Mouse (Mus musculus): ENCODE results near the gene Atp2a3. TPM values are rescaled to one million over a fixed set of nuclear protein-coding genes. Genes with fewer than 3 reads are reported as not detected.

The Atp2a3 gene
- polyA plus RNA-seq, 1 experiment from 2014 or later = 1.8 TPM

- Histone ChIP-seq H3K27me3 (replicated peaks; ENCODE audit: control insufficient read depth, insufficient read depth, low read length) (no peaks in the 10 kb centered on the region), H3K36me3 (ENCODE audit: control insufficient read depth, insufficient read depth, low read length) (no peaks in the 10 kb centered on the region), H3K27ac (ENCODE audit: low read depth, low read length) (no peak overlapping the region), H3K9ac (ENCODE audit: low read depth, low read length) (no peak overlapping the region), H3K4me1 (ENCODE audit: control insufficient read depth, insufficient read depth, low read depth, low read length) (no peaks in the 10 kb centered on the region), H3K9me3 (ENCODE audit: control insufficient read depth, low read length) (no peaks in the 10 kb centered on the region), H3K4me3 (ENCODE audit: low read length) (no peak overlapping the region), H3K4me2 (ENCODE audit: low read length) (no peak overlapping the region)
- 82% methylated on average over 1 of the region's 1 CpGs for WGBS
- ATAC-seq = no peak
Observed at GRCm38 (mm10) chr11:72953116-72953439, 7.9 kb upstream of the Atp2a3 start.

GRCm38 (mm10) chr11:72953440-72954151 lies 7.4 kb upstream of the Atp2a3 start:
- Histone ChIP-seq H3K9me3 (ENCODE audit: control insufficient read depth, low read length) (no peaks in the 10 kb centered on the region), H3K4me3 (ENCODE audit: low read length) (no peak overlapping the region), H3K27me3 (replicated peaks; ENCODE audit: control insufficient read depth, insufficient read depth, low read length) (no peaks in the 10 kb centered on the region), H3K4me2 (ENCODE audit: low read length) (no peak overlapping the region), H3K36me3 (ENCODE audit: control insufficient read depth, insufficient read depth, low read length) (no peaks in the 10 kb centered on the region), H3K4me1 (ENCODE audit: control insufficient read depth, insufficient read depth, low read depth, low read length) (no peaks in the 10 kb centered on the region), H3K27ac (ENCODE audit: low read depth, low read length) (no peak overlapping the region), H3K9ac (ENCODE audit: low read depth, low read length) (no peak overlapping the region)
- WGBS = 91% methylated on average over 4 of the region's 4 CpGs
- no peak for ATAC-seq

GRCm38 (mm10) chr11:72954216-72954615 lies 6.8 kb upstream of the Atp2a3 start:
- H3K27ac ChIP-seq (ENCODE audit: low read depth, low read length) = no peak overlapping the region

GRCm38 (mm10) chr11:72955339-72955974 lies 5.5 kb upstream of the Atp2a3 start:
- Histone ChIP-seq H3K4me3 (ENCODE audit: low read length) (no peak overlapping the region), H3K27ac (ENCODE audit: low read depth, low read length) (no peak overlapping the region), H3K27me3 (replicated peaks; ENCODE audit: control insufficient read depth, insufficient read depth, low read length) (peaks cover 15% of the 10 kb centered on the region), H3K9ac (ENCODE audit: low read depth, low read length) (no peak overlapping the region), H3K9me3 (ENCODE audit: control insufficient read depth, low read length) (no peaks in the 10 kb centered on the region), H3K36me3 (ENCODE audit: control insufficient read depth, insufficient read depth, low read length) (no peaks in the 10 kb centered on the region), H3K4me1 (ENCODE audit: control insufficient read depth, insufficient read depth, low read depth, low read length) (no peaks in the 10 kb centered on the region), H3K4me2 (ENCODE audit: low read length) (no peak overlapping the region)
- 74% methylated on average over 5 of the region's 5 CpGs for WGBS
- ATAC-seq = no peak

More at GRCm38 (mm10) chr11:72954216-72954615, 6.8 kb upstream of the Atp2a3 start:
- no peaks in the 10 kb centered on the region for H3K4me1 ChIP-seq (ENCODE audit: control insufficient read depth, insufficient read depth, low read depth, low read length)
- no peak for ATAC-seq
- H3K27me3 ChIP-seq (replicated peaks; ENCODE audit: control insufficient read depth, insufficient read depth, low read length) = peaks cover 2% of the 10 kb centered on the region
- no peak overlapping the region for H3K4me2 ChIP-seq (ENCODE audit: low read length)
- no peaks in the 10 kb centered on the region for H3K36me3 ChIP-seq (ENCODE audit: control insufficient read depth, insufficient read depth, low read length)
- no peaks in the 10 kb centered on the region for H3K9me3 ChIP-seq (ENCODE audit: control insufficient read depth, low read length)
- H3K4me3 ChIP-seq (ENCODE audit: low read length) = no peak overlapping the region
- no peak overlapping the region for H3K9ac ChIP-seq (ENCODE audit: low read depth, low read length)
- 88% methylated on average over 4 of the region's 4 CpGs for WGBS

- Histone ChIP-seq H3K27ac (ENCODE audit: low read depth, low read length) (no peak overlapping the region), H3K36me3 (ENCODE audit: control insufficient read depth, insufficient read depth, low read length) (no peaks in the 10 kb centered on the region), H3K9me3 (ENCODE audit: control insufficient read depth, low read length) (no peaks in the 10 kb centered on the region), H3K9ac (ENCODE audit: low read depth, low read length) (no peak overlapping the region), H3K4me1 (ENCODE audit: control insufficient read depth, insufficient read depth, low read depth, low read length) (peaks cover 6% of the 10 kb centered on the region), H3K4me2 (ENCODE audit: low read length) (no peak overlapping the region), H3K27me3 (replicated peaks; ENCODE audit: control insufficient read depth, insufficient read depth, low read length) (peaks cover 29% of the 10 kb centered on the region), H3K4me3 (ENCODE audit: low read length) (no peak overlapping the region)
- no peak for ATAC-seq
- 45% methylated on average over 2 of the region's 2 CpGs for WGBS
Observed at GRCm38 (mm10) chr11:72957318-72957717, 3.7 kb upstream of the Atp2a3 start.

- 16% methylated on average over 15 of the region's 15 CpGs for WGBS
- Histone ChIP-seq H3K27ac (ENCODE audit: low read depth, low read length) (no peak overlapping the region), H3K9ac (ENCODE audit: low read depth, low read length) (no peak overlapping the region), H3K4me1 (ENCODE audit: control insufficient read depth, insufficient read depth, low read depth, low read length) (peaks cover 6% of the 10 kb centered on the region), H3K4me3 (ENCODE audit: low read length) (no peak overlapping the region), H3K4me2 (ENCODE audit: low read length) (no peak overlapping the region), H3K9me3 (ENCODE audit: control insufficient read depth, low read length) (no peaks in the 10 kb centered on the region), H3K36me3 (ENCODE audit: control insufficient read depth, insufficient read depth, low read length) (no peaks in the 10 kb centered on the region), H3K27me3 (replicated peaks; ENCODE audit: control insufficient read depth, insufficient read depth, low read length) (peaks cover 36% of the 10 kb centered on the region)
- ATAC-seq = no peak
Observed at GRCm38 (mm10) chr11:72959924-72960679, 867 bp upstream of the Atp2a3 start.

- WGBS = 4% methylated on average over 15 of the region's 15 CpGs
- ATAC-seq = no peak
- peak overlapping the region; percentile 28 for H3K4me3 ChIP-seq (ENCODE audit: low read length)
Observed at GRCm38 (mm10) chr11:72960723-72961071, 272 bp upstream of the Atp2a3 start.

GRCm38 (mm10) chr11:72962378-72962777 lies 1.4 kb downstream of the Atp2a3 start:
- H3K27me3 ChIP-seq (replicated peaks; ENCODE audit: control insufficient read depth, insufficient read depth, low read length) = peaks cover 36% of the 10 kb centered on the region
- no peak overlapping the region for H3K9ac ChIP-seq (ENCODE audit: low read depth, low read length)
- no peak overlapping the region for H3K4me3 ChIP-seq (ENCODE audit: low read length)
- no peaks in the 10 kb centered on the region for H3K36me3 ChIP-seq (ENCODE audit: control insufficient read depth, insufficient read depth, low read length)
- H3K4me1 ChIP-seq (ENCODE audit: control insufficient read depth, insufficient read depth, low read depth, low read length) = peaks cover 6% of the 10 kb centered on the region
- H3K9me3 ChIP-seq (ENCODE audit: control insufficient read depth, low read length) = no peaks in the 10 kb centered on the region
- no peak for ATAC-seq
- no peak overlapping the region for H3K4me2 ChIP-seq (ENCODE audit: low read length)
- H3K27ac ChIP-seq (ENCODE audit: low read depth, low read length) = no peak overlapping the region
- WGBS = 72% methylated on average over 2 of the region's 2 CpGs

More at GRCm38 (mm10) chr11:72960723-72961071, 272 bp upstream of the Atp2a3 start:
- peaks cover 36% of the 10 kb centered on the region for H3K27me3 ChIP-seq (replicated peaks; ENCODE audit: control insufficient read depth, insufficient read depth, low read length)
- H3K9me3 ChIP-seq (ENCODE audit: control insufficient read depth, low read length) = no peaks in the 10 kb centered on the region
- H3K4me2 ChIP-seq (ENCODE audit: low read length) = peak overlapping the region; percentile 45
- H3K27ac ChIP-seq (ENCODE audit: low read depth, low read length) = no peak overlapping the region
- H3K9ac ChIP-seq (ENCODE audit: low read depth, low read length) = no peak overlapping the region
- H3K36me3 ChIP-seq (ENCODE audit: control insufficient read depth, insufficient read depth, low read length) = no peaks in the 10 kb centered on the region
- peaks cover 6% of the 10 kb centered on the region for H3K4me1 ChIP-seq (ENCODE audit: control insufficient read depth, insufficient read depth, low read depth, low read length)

GRCm38 (mm10) chr11:72963058-72963788 lies 2.3 kb downstream of the Atp2a3 start:
- Histone ChIP-seq H3K27ac (ENCODE audit: low read depth, low read length) (no peak overlapping the region), H3K9me3 (ENCODE audit: control insufficient read depth, low read length) (no peaks in the 10 kb centered on the region), H3K27me3 (replicated peaks; ENCODE audit: control insufficient read depth, insufficient read depth, low read length) (peaks cover 36% of the 10 kb centered on the region), H3K4me2 (ENCODE audit: low read length) (no peak overlapping the region), H3K9ac (ENCODE audit: low read depth, low read length) (no peak overlapping the region), H3K4me1 (ENCODE audit: control insufficient read depth, insufficient read depth, low read depth, low read length) (peaks cover 6% of the 10 kb centered on the region), H3K4me3 (ENCODE audit: low read length) (no peak overlapping the region), H3K36me3 (ENCODE audit: control insufficient read depth, insufficient read depth, low read length) (no peaks in the 10 kb centered on the region)
- no peak for ATAC-seq
- WGBS = 57% methylated on average over 7 of the region's 7 CpGs

Data from hindbrain, embryonic 16.5 days (tissue).